Comparison of ENCODE assay signal across 11 mouse cellular contexts in genomic region chr11:88600194-88600593, GRCm38 (mm10).
DNase-seq lines count a peak whose midpoint lies in the region; ATAC-seq and TF ChIP-seq lines count a peak whose summit lies in the region.
"Had no signal": no experiment of that assay in that cellular context is flagged by ENCODE, and none has a peak within 500 bp of the region (broad histone marks: within the 10 kb centered on the region; RNA-seq: fewer than 3 reads in every experiment).

No protein-coding gene starts in this region.

- ATAC-seq in heart, embryonic 13.5 days (ENCODE audit: extremely low read depth, insufficient number of reproducible peaks, low FRiP score, low TSS enrichment), result no peak
- no peak for ATAC-seq in midbrain, postnatal 0 days (ENCODE audit: low FRiP score)
- ATAC-seq in hindbrain, embryonic 13.5 days (ENCODE audit: low FRiP score), result no peak
- ATAC-seq in midbrain, embryonic 14.5 days (ENCODE audit: low FRiP score, low TSS enrichment), result no peak

- TF ChIP-seq CTCF in midbrain, postnatal 0 days (IDR thresholded peaks at IDR 0.05), result no peak
- no peak for TF ChIP-seq CTCF in layer of hippocampus, adult 2 months (conservative IDR thresholded peaks at IDR 0.05)

- H3K36me3 ChIP-seq in heart, embryonic 13.5 days, result peaks cover 25% of the 10 kb centered on the region
- peaks cover 86% of the 10 kb centered on the region for H3K36me3 ChIP-seq in midbrain, embryonic 10.5 days
- H3K36me3 ChIP-seq in midbrain, postnatal 0 days (ENCODE audit: insufficient read depth, low read length), result no peaks in the 10 kb centered on the region
- H3K36me3 ChIP-seq in hindbrain, embryonic 13.5 days, result peaks cover 11% of the 10 kb centered on the region
- H3K36me3 ChIP-seq in midbrain, embryonic 14.5 days (ENCODE audit: control insufficient read depth, insufficient read depth, low read length), result peaks cover 8% of the 10 kb centered on the region; the same call in 1 of the 2 replicates
- H3K36me3 ChIP-seq in limb, embryonic 10.5 days, result peaks cover 54% of the 10 kb centered on the region

- intact Hi-C loops in heart, postnatal 25 days (cut with DNase I), result no loop called here

- no peak overlapping the region for H3K4me2 ChIP-seq in heart, embryonic 13.5 days
- no peak overlapping the region for H3K4me2 ChIP-seq in midbrain, postnatal 0 days (ENCODE audit: low read depth, low read length, poor library complexity, severe bottlenecking)
- H3K4me2 ChIP-seq in hindbrain, embryonic 13.5 days, result no peak overlapping the region
- no peak overlapping the region for H3K4me2 ChIP-seq in midbrain, embryonic 14.5 days (ENCODE audit: low read length)

- 75% methylated on average over 3 of the region's 3 CpGs for WGBS in heart, embryonic 13.5 days
- 96% methylated on average over 3 of the region's 3 CpGs for WGBS in midbrain, embryonic 10.5 days
- WGBS in midbrain, postnatal 0 days, result 88% methylated on average over 3 of the region's 3 CpGs
- WGBS in hindbrain, embryonic 13.5 days, result 91% methylated on average over 3 of the region's 3 CpGs
- 97% methylated on average over 3 of the region's 3 CpGs for WGBS in midbrain, embryonic 14.5 days
- 93% methylated on average over 3 of the region's 3 CpGs for whole genome bisulfite sequencing in limb, embryonic 10.5 days

- 0 out of 2 replicates have a peak overlapping the region, but pooled peaks have one; percentile 37 for H3K9ac ChIP-seq in heart, embryonic 13.5 days
- no peak overlapping the region for H3K9ac ChIP-seq in midbrain, postnatal 0 days (replicated peaks; ENCODE audit: low read length, poor library complexity, severe bottlenecking)
- no peak overlapping the region for H3K9ac ChIP-seq in hindbrain, embryonic 13.5 days
- H3K9ac ChIP-seq in midbrain, embryonic 14.5 days (replicated peaks; ENCODE audit: low read length), result no peak overlapping the region
- H3K9ac ChIP-seq: limb, embryonic 13.5 days had no signal

- peak overlapping the region; percentile 70 for H3K27ac ChIP-seq in heart, embryonic 13.5 days (replicated peaks)
- peak overlapping the region; percentile 61; the same call in 1 of the 2 replicates for H3K27ac ChIP-seq in midbrain, embryonic 10.5 days (replicated peaks)
- H3K27ac ChIP-seq in midbrain, postnatal 0 days (ENCODE audit: low read depth, low read length), result no peak overlapping the region
- peak overlapping the region; percentile 81 for H3K27ac ChIP-seq in hindbrain, embryonic 13.5 days
- peak overlapping the region; percentile 68; the same call in 1 of the 2 replicates for H3K27ac ChIP-seq in midbrain, embryonic 14.5 days (replicated peaks; ENCODE audit: low read depth, low read length)
- H3K27ac ChIP-seq in limb, embryonic 10.5 days, result no peak overlapping the region
- H3K27ac ChIP-seq in layer of hippocampus, adult 2 months, result no peak overlapping the region; the same call in 1 of the 2 replicates

- H3K4me3 ChIP-seq in heart, embryonic 13.5 days, result no peak overlapping the region
- H3K4me3 ChIP-seq in midbrain, embryonic 10.5 days, result no peak overlapping the region
- no peak overlapping the region for H3K4me3 ChIP-seq in midbrain, postnatal 0 days (ENCODE audit: low read depth, low read length)
- no peak overlapping the region for H3K4me3 ChIP-seq in hindbrain, embryonic 13.5 days
- H3K4me3 ChIP-seq in midbrain, embryonic 14.5 days (replicated peaks; ENCODE audit: low read depth, low read length), result no peak overlapping the region
- no peak overlapping the region for H3K4me3 ChIP-seq in limb, embryonic 10.5 days
- H3K4me3 ChIP-seq in layer of hippocampus, adult 2 months, result no peak overlapping the region
- H3K4me3 ChIP-seq: erythroblast, embryonic 14.5 days; limb, embryonic 13.5 days had no signal

- DNase-seq in heart, postnatal 25 days (ENCODE audit: low spot score), result no peak
- no peak for DNase-seq in midbrain, embryonic 10.5 days (ENCODE audit: low spot score)
- DNase-seq in midbrain, postnatal 0 days (ENCODE audit: low spot score), result no peak
- DNase-seq in midbrain, embryonic 14.5 days, result no peak
- DNase-seq in limb, embryonic 10.5 days (ENCODE audit: low spot score), result no peak
- DNase-seq in layer of hippocampus, adult 2 months (ENCODE audit: low spot score in 2 of 2), result no peak
- DNase-seq: lung, postnatal 36 days had no signal

- H3K27me3 ChIP-seq in heart, embryonic 13.5 days (replicated peaks), result no peaks in the 10 kb centered on the region
- no peaks in the 10 kb centered on the region for H3K27me3 ChIP-seq in midbrain, embryonic 10.5 days (ENCODE audit: low read depth, poor library complexity, severe bottlenecking)
- no peaks in the 10 kb centered on the region for H3K27me3 ChIP-seq in midbrain, postnatal 0 days (ENCODE audit: insufficient read depth, low read length)
- H3K27me3 ChIP-seq in hindbrain, embryonic 13.5 days, result no peaks in the 10 kb centered on the region
- no peaks in the 10 kb centered on the region for H3K27me3 ChIP-seq in midbrain, embryonic 14.5 days (ENCODE audit: control insufficient read depth, insufficient read depth, low read length)
- peaks cover 6% of the 10 kb centered on the region; the same call in 1 of the 2 replicates for H3K27me3 ChIP-seq in limb, embryonic 10.5 days (ENCODE audit: low read depth, poor library complexity, severe bottlenecking)
- H3K27me3 ChIP-seq: limb, embryonic 13.5 days had no signal

- H3K4me1 ChIP-seq in heart, embryonic 13.5 days, result peaks cover 86% of the 10 kb centered on the region
- H3K4me1 ChIP-seq in midbrain, embryonic 10.5 days, result peaks cover 90% of the 10 kb centered on the region
- H3K4me1 ChIP-seq in midbrain, postnatal 0 days (ENCODE audit: insufficient read depth, low read length), result peaks cover 4% of the 10 kb centered on the region
- H3K4me1 ChIP-seq in hindbrain, embryonic 13.5 days (replicated peaks), result peaks cover 78% of the 10 kb centered on the region
- peaks cover 33% of the 10 kb centered on the region for H3K4me1 ChIP-seq in midbrain, embryonic 14.5 days (ENCODE audit: control insufficient read depth, insufficient read depth, low read length)
- H3K4me1 ChIP-seq in limb, embryonic 10.5 days, result peaks cover 79% of the 10 kb centered on the region

- no peaks in the 10 kb centered on the region for H3K9me3 ChIP-seq in heart, embryonic 13.5 days
- H3K9me3 ChIP-seq in midbrain, embryonic 10.5 days (replicated peaks), result no peaks in the 10 kb centered on the region
- no peaks in the 10 kb centered on the region for H3K9me3 ChIP-seq in midbrain, postnatal 0 days (ENCODE audit: low read length)
- H3K9me3 ChIP-seq in hindbrain, embryonic 13.5 days, result no peaks in the 10 kb centered on the region
- H3K9me3 ChIP-seq in midbrain, embryonic 14.5 days (ENCODE audit: control insufficient read depth, low read length), result no peaks in the 10 kb centered on the region
- H3K9me3 ChIP-seq in limb, embryonic 10.5 days (replicated peaks), result no peaks in the 10 kb centered on the region
- H3K9me3 ChIP-seq: limb, embryonic 13.5 days had no signal

Comparison
In these comparisons a context has a peak if more than half of its experiments do, and no peak if none do; other contexts are left out.
1. H3K27ac ChIP-seq: peak in heart, embryonic 13.5 days (single experiment), midbrain, embryonic 10.5 days (single experiment), hindbrain, embryonic 13.5 days (single experiment) and midbrain, embryonic 14.5 days (single experiment); none in midbrain, postnatal 0 days (single experiment), limb, embryonic 10.5 days (single experiment) and layer of hippocampus, adult 2 months (single experiment).